Mouse (Mus musculus): ENCODE measurements around the gene Ripply2.

GRCm38 (mm10) chr9:86980942-86981341 lies 34.4 kb upstream of the Ripply2 start:
- TF ChIP-seq CTCF (IDR thresholded peaks at IDR 0.05; ENCODE audit: borderline replicate concordance, insufficient read depth, low read depth, low read length), result no peak
- no peak for TF ChIP-seq POLR2A (IDR thresholded peaks at IDR 0.05; ENCODE audit: borderline replicate concordance, insufficient read depth, low read length)
